Mouse (Mus musculus): ENCODE results near the gene Eif4e. TPM values are rescaled to one million over a fixed set of nuclear protein-coding genes. Genes with fewer than 3 reads are reported as not detected.

The Eif4e gene
- polyA plus RNA-seq, 1 experiment from 2014 or later = 323 TPM

DNA sequence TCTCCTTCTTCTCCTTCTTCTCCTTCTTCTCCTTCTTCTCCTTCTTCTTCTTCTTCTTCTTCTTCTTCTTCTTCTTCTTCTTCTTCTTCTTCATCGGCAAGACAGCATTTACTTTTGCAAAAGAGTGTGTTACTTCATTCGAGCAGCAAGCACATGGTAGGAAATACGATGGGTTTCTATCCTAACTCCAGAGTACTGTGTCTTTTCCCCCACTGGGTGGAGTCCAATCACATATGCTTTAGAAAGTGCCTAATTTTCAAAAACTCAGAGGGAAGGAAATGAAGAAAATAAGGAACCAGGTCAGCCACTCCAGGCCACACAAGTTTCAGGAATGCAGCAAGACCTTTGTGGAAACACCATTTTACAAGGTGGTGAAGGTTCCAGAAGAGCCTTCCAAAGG is 32.3 kb upstream of the Eif4e start:
- WGBS (ENCODE audit: insufficient replicate concordance) = 90% methylated on average over 3 of the region's 3 CpGs
- H3K4me3 ChIP-seq (ENCODE audit: low read depth, low read length) = no peak overlapping the region
- no peaks in the 10 kb centered on the region for H3K9me3 ChIP-seq (replicated peaks; ENCODE audit: control insufficient read depth, low read length)
- H3K27ac ChIP-seq (ENCODE audit: low read depth, low read length) = no peak overlapping the region
- ATAC-seq (replicated peaks; ENCODE audit: insufficient number of reproducible peaks, low FRiP score, low TSS enrichment) = no peak
- H3K4me2 ChIP-seq = no peak overlapping the region
- H3K4me1 ChIP-seq (ENCODE audit: control insufficient read depth, insufficient read depth, low read length) = no peaks in the 10 kb centered on the region
- H3K27me3 ChIP-seq (ENCODE audit: control insufficient read depth, insufficient read depth, low read length) = no peaks in the 10 kb centered on the region
- H3K36me3 ChIP-seq (ENCODE audit: control insufficient read depth, insufficient read depth, low read length) = no peaks in the 10 kb centered on the region
- H3K9ac ChIP-seq (ENCODE audit: low read depth, low read length) = no peak overlapping the region

DNA sequence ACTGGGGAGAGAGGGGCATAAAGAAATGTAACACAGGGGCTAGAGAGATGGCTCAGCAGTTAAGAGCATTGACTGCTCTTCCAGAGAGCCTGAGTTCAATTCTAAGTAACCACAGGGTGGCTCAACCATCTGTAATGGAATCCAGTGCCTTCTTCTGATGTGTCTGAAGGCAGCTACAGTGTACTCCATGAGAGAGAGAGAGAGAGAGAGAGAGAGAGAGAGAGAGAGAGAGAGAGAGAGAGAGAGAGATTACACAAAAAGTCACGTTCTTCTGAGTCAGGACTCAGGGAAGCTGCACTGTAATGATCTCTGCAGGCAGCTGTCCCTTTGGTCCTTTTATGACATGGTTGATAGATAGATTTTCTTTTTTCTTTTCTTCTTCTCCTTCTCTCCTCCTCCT is 31.4 kb upstream of the Eif4e start:
- H3K4me3 ChIP-seq (ENCODE audit: low read depth, low read length) = no peak overlapping the region
- no peak for ATAC-seq (replicated peaks; ENCODE audit: insufficient number of reproducible peaks, low FRiP score, low TSS enrichment)
- no peak overlapping the region for H3K4me2 ChIP-seq
- H3K9me3 ChIP-seq (replicated peaks; ENCODE audit: control insufficient read depth, low read length) = no peaks in the 10 kb centered on the region
- H3K4me1 ChIP-seq (ENCODE audit: control insufficient read depth, insufficient read depth, low read length) = no peaks in the 10 kb centered on the region
- H3K27ac ChIP-seq (ENCODE audit: low read depth, low read length) = no peak overlapping the region
- H3K36me3 ChIP-seq (ENCODE audit: control insufficient read depth, insufficient read depth, low read length) = no peaks in the 10 kb centered on the region
- H3K9ac ChIP-seq (ENCODE audit: low read depth, low read length) = no peak overlapping the region
- 25% methylated on average over 1 of the region's 1 CpGs for WGBS (ENCODE audit: insufficient replicate concordance)
- H3K27me3 ChIP-seq (ENCODE audit: control insufficient read depth, insufficient read depth, low read length) = no peaks in the 10 kb centered on the region

DNA sequence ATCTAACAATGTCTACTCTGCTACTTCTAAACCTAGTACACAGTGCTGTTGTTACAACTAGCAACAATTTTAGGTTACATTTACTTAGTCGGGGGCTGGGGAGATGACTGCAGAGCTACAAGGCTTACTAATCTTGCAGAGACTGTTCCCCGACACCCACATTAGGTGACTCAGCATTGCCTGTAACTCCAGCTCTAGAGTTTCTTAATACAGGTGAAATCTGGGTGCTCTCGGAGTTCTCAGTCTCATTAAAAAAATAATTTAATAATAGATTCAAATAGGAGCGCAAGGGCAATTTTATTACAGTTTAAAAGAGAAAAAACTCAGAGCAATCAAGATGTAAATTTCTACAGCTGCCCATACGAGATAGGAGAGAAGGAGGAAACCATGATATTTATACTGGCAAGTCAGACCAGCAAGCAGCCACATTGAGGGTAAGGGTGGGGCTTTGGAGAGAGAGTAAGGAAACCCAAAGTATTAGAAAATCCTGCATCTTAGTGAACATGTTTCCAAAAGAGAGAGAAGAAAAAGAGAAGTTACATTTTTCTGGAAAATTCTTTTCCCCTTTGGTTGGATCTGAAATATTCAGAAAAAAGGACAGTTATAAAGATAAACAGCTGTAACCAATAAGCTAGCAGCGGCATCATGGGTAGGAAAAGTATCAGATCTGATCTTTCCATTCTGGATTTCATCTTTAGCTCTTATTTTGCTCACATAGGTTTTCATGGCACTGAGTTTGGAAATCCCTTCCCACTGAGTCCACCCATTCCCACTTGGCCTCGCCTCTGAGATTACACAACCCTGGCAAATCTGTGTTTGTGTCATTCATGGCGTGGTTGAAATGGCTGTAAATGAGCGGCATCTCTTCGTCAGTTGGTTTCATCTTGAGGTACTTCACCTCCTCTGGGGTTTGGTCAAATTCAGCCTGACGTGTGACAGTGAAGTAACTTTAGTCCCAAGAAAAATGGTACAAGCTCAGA is 30.5 kb upstream of the Eif4e start:
- no peak for ATAC-seq (replicated peaks; ENCODE audit: insufficient number of reproducible peaks, low FRiP score, low TSS enrichment)
- no peaks in the 10 kb centered on the region for H3K9me3 ChIP-seq (replicated peaks; ENCODE audit: control insufficient read depth, low read length)
- no peaks in the 10 kb centered on the region for H3K27me3 ChIP-seq (ENCODE audit: control insufficient read depth, insufficient read depth, low read length)
- H3K36me3 ChIP-seq (ENCODE audit: control insufficient read depth, insufficient read depth, low read length) = no peaks in the 10 kb centered on the region
- no peak overlapping the region for H3K9ac ChIP-seq (ENCODE audit: low read depth, low read length)
- H3K4me1 ChIP-seq (ENCODE audit: control insufficient read depth, insufficient read depth, low read length) = no peaks in the 10 kb centered on the region
- H3K27ac ChIP-seq (ENCODE audit: low read depth, low read length) = no peak overlapping the region
- no peak overlapping the region for H3K4me3 ChIP-seq (ENCODE audit: low read depth, low read length)
- no peak overlapping the region for H3K4me2 ChIP-seq
- 78% methylated on average over 11 of the region's 11 CpGs for WGBS (ENCODE audit: insufficient replicate concordance)

DNA sequence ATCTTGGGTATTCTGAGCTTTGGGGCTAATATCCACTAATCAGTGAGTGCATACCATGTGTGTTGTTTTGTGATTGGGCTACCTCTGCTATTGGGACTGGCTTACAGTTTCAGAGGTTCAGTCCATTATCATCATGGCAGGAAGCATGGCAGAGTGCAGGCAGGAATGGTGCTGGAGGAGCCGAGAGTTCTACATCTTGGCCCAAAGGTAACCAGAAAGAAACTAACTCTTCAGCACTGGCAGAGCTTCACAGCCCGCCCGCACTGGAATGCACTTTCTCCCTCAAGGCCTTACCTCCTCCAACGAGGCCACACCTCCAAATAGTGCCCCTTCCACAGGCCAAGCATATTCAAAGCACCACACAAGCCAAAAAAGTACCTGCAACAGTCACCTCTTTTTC is 27.2 kb upstream of the Eif4e start:
- H3K4me1 ChIP-seq (ENCODE audit: control insufficient read depth, insufficient read depth, low read length) = no peaks in the 10 kb centered on the region
- H3K4me3 ChIP-seq (ENCODE audit: low read depth, low read length) = no peak overlapping the region
- no peaks in the 10 kb centered on the region for H3K36me3 ChIP-seq (ENCODE audit: control insufficient read depth, insufficient read depth, low read length)
- 53% methylated on average over 4 of the region's 4 CpGs for WGBS (ENCODE audit: insufficient replicate concordance)
- H3K27ac ChIP-seq (ENCODE audit: low read depth, low read length) = no peak overlapping the region
- no peak overlapping the region for H3K4me2 ChIP-seq
- no peak overlapping the region for H3K9ac ChIP-seq (ENCODE audit: low read depth, low read length)
- no peak for ATAC-seq (replicated peaks; ENCODE audit: insufficient number of reproducible peaks, low FRiP score, low TSS enrichment)
- H3K9me3 ChIP-seq (replicated peaks; ENCODE audit: control insufficient read depth, low read length) = no peaks in the 10 kb centered on the region
- peaks cover 2% of the 10 kb centered on the region; the same call in 1 of the 2 replicates for H3K27me3 ChIP-seq (ENCODE audit: control insufficient read depth, insufficient read depth, low read length)

DNA sequence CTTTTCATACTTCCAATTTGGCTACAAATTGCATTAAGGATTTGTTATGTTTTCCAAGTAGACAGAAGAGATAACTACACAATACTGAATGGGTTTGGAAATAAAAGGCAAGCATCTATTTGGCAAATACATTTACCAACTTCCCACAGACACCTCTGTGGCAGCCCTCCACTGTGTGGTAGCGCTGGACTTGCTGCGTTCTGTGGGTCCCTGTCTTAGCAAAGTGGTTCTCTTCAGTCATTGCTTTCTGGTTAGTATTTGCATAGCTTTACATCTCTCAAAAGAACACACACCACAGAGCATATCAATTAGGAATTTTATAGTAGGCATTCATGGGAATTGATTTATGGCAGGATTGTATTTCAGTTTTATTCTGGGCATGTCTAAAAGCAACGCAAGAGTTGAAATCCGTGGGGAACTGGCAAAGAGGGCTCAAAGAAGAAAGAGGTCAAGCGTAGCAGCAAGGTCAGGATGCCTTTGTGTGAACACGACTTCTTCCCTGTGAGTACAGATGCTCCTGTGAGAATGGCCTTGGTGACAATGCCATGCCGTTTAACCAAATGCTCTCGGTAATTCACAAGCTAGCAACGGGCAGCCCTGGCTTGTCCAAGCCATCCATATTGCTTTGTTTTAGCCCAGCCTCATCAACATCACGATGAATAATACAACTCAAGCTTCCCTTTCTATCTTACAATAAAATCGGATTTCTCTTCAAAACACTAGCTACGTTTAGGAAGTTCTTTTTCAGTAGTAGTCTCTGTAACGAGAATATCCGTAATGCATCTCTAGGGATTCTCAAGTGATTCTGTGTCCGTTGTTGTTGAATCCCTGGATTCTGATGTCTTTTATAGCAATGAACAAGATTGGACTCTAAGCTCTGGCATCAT is 25.9 kb upstream of the Eif4e start:
- H3K4me1 ChIP-seq (ENCODE audit: control insufficient read depth, insufficient read depth, low read length) = no peaks in the 10 kb centered on the region
- no peak overlapping the region for H3K9ac ChIP-seq (ENCODE audit: low read depth, low read length)
- no peak overlapping the region for H3K4me2 ChIP-seq
- peaks cover 2% of the 10 kb centered on the region; the same call in 1 of the 2 replicates for H3K27me3 ChIP-seq (ENCODE audit: control insufficient read depth, insufficient read depth, low read length)
- ATAC-seq (replicated peaks; ENCODE audit: insufficient number of reproducible peaks, low FRiP score, low TSS enrichment) = no peak
- H3K27ac ChIP-seq (ENCODE audit: low read depth, low read length) = no peak overlapping the region
- H3K36me3 ChIP-seq (ENCODE audit: control insufficient read depth, insufficient read depth, low read length) = no peaks in the 10 kb centered on the region
- H3K9me3 ChIP-seq (replicated peaks; ENCODE audit: control insufficient read depth, low read length) = no peaks in the 10 kb centered on the region
- 75% methylated on average over 15 of the region's 15 CpGs for WGBS (ENCODE audit: insufficient replicate concordance)
- H3K4me3 ChIP-seq (ENCODE audit: low read depth, low read length) = no peak overlapping the region

DNA sequence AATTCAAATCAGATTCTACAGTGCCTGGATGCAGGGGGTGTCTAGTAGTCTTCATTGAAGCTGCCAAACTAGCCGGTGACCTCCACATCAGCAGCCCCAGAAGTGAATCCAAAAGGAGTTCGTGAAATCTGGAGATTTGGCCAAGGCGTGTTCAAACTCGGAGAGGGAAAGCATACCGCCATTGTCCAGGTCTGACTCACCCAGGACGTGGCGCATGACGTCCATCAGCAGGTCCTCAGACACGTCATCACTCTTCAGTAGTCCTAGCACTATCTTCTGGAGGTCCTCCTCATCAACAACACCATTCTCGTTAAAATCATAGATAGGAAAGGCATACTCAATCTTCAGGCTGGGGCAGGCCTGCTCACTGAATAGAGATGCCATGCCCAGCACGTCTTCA is 22.2 kb upstream of the Eif4e start:
- Histone ChIP-seq H3K4me2 (no peak overlapping the region; the same call in 1 of the 2 replicates), H3K27me3 (ENCODE audit: control insufficient read depth, insufficient read depth, low read length) (peaks cover 9% of the 10 kb centered on the region), H3K36me3 (ENCODE audit: control insufficient read depth, insufficient read depth, low read length) (no peaks in the 10 kb centered on the region), H3K4me3 (ENCODE audit: low read depth, low read length) (no peak overlapping the region), H3K27ac (ENCODE audit: low read depth, low read length) (no peak overlapping the region), H3K9me3 (replicated peaks; ENCODE audit: control insufficient read depth, low read length) (no peaks in the 10 kb centered on the region), H3K9ac (ENCODE audit: low read depth, low read length) (no peak overlapping the region), H3K4me1 (ENCODE audit: control insufficient read depth, insufficient read depth, low read length) (no peaks in the 10 kb centered on the region)
- WGBS (ENCODE audit: insufficient replicate concordance) = 26% methylated on average over 11 of the region's 11 CpGs
- ATAC-seq (replicated peaks; ENCODE audit: insufficient number of reproducible peaks, low FRiP score, low TSS enrichment) = peak; percentile 62; the same call in 1 of the 2 replicates

DNA sequence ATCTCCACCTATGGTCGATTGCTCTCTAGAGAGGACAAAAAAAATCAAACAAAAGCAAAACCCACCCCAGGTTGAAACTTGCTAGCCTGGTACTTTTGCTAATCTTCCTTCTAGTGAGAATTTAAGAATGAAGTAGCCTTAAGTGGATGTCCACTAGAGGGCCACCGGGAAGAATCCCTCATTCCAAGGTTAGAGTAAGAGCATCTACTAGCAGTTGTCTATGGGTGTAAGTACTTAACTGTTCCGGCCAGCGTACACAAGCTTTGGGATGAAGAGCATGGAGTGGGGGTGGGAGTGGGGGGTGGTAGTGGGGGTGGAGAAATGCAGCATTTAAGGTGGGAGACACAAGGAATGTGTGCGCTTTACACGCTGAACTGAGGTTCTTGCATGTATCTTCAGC is 19.2 kb upstream of the Eif4e start:
- Histone ChIP-seq H3K9me3 (replicated peaks; ENCODE audit: control insufficient read depth, low read length) (no peaks in the 10 kb centered on the region), H3K4me1 (ENCODE audit: control insufficient read depth, insufficient read depth, low read length) (no peaks in the 10 kb centered on the region), H3K9ac (ENCODE audit: low read depth, low read length) (no peak overlapping the region), H3K4me2 (no peak overlapping the region), H3K4me3 (ENCODE audit: low read depth, low read length) (no peak overlapping the region), H3K27ac (ENCODE audit: low read depth, low read length) (no peak overlapping the region), H3K27me3 (ENCODE audit: control insufficient read depth, insufficient read depth, low read length) (peaks cover 9% of the 10 kb centered on the region), H3K36me3 (ENCODE audit: control insufficient read depth, insufficient read depth, low read length) (no peaks in the 10 kb centered on the region)
- WGBS (ENCODE audit: insufficient replicate concordance) = 49% methylated on average over 6 of the region's 6 CpGs
- no peak for ATAC-seq (replicated peaks; ENCODE audit: insufficient number of reproducible peaks, low FRiP score, low TSS enrichment)

DNA sequence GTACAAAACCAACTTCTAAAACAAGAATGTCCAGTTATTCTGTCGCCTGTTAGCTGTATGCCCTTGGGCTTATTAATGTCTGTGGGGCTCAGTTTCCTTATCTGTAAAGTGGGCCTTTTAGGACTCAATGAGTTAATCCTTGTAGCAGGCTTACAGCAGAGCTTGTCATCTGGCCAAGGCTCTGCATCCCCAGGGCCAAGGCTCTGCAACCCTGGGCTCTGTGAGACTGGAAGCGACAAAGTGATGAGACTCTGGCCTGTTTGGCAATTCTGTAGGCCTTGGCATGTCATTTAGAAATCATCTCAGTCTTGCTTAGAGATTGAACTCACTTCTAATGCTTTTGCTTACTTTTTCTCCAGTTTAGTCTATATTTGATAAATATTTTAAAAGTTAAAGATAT is 16.4 kb upstream of the Eif4e start:
- Histone ChIP-seq H3K9ac (ENCODE audit: low read depth, low read length) (no peak overlapping the region), H3K9me3 (replicated peaks; ENCODE audit: control insufficient read depth, low read length) (no peaks in the 10 kb centered on the region), H3K4me1 (ENCODE audit: control insufficient read depth, insufficient read depth, low read length) (no peaks in the 10 kb centered on the region), H3K4me2 (no peak overlapping the region), H3K4me3 (ENCODE audit: low read depth, low read length) (no peak overlapping the region), H3K27me3 (ENCODE audit: control insufficient read depth, insufficient read depth, low read length) (peaks cover 7% of the 10 kb centered on the region), H3K36me3 (ENCODE audit: control insufficient read depth, insufficient read depth, low read length) (no peaks in the 10 kb centered on the region), H3K27ac (ENCODE audit: low read depth, low read length) (no peak overlapping the region)
- WGBS (ENCODE audit: insufficient replicate concordance) = 86% methylated on average over 2 of the region's 2 CpGs
- no peak for ATAC-seq (replicated peaks; ENCODE audit: insufficient number of reproducible peaks, low FRiP score, low TSS enrichment)
